Mouse (Mus musculus) intestine, embryonic 15.5 days (tissue): ENCODE data around the gene Olfr718-ps1. TPM values are rescaled to one million over a fixed set of nuclear protein-coding genes. Genes with fewer than 3 reads are reported as not detected.

ENCODE experiments used
- polyA plus RNA-seq: library from polyadenylated mRNA; unstranded; fragments of >200 nt; fragmentation: Nextera tagmentation; extraction: Ambion mirVana; gene quantifications from 2 replicates; pipeline ENCODE4 v1.2.1, GENCODE M21; 2015

Gene Olfr718-ps1
- polyA plus RNA-seq, 1 experiment from 2014 or later, result 0.03 TPM

Other genes starting within 250 kb of the Olfr718-ps1 start
- gene Actb, start 240.8 kb downstream of the Olfr718-ps1 start, polyA plus RNA-seq, result 14,579 and 17,104 TPM in 2 replicates
- gene Fscn1, start 187.2 kb downstream of the Olfr718-ps1 start, polyA plus RNA-seq, result 140 and 170 TPM in 2 replicates
- 30.6 and 34.9 TPM in 2 replicates for gene Rnf216, start 34.6 kb downstream of the Olfr718-ps1 start, polyA plus RNA-seq
- gene Rbak, start 33.2 kb upstream of the Olfr718-ps1 start, polyA plus RNA-seq, result 7.0 and 8.4 TPM in 2 replicates
- gene Spdye4b, start 33.4 kb upstream of the Olfr718-ps1 start, polyA plus RNA-seq, result not detected in 2 replicates
- gene Spdye4a, start 79.3 kb upstream of the Olfr718-ps1 start, polyA plus RNA-seq, result not detected in 2 replicates
- gene Zfp12, start 87.6 kb upstream of the Olfr718-ps1 start, polyA plus RNA-seq, result 9.8 and 10.2 TPM in 2 replicates
- 2.2 and 2.4 TPM in 2 replicates for gene Zfp316, start 122.4 kb upstream of the Olfr718-ps1 start, polyA plus RNA-seq
- 0.05 and 0.06 TPM in 2 replicates for gene Zfp853, start 146.0 kb upstream of the Olfr718-ps1 start, polyA plus RNA-seq
- 33.9 and 35.6 TPM in 2 replicates for gene E130309D02Rik, start 167.8 kb upstream of the Olfr718-ps1 start, polyA plus RNA-seq
- gene Zdhhc4, start 181.7 kb upstream of the Olfr718-ps1 start, polyA plus RNA-seq, result 63.8 and 64.9 TPM in 2 replicates
- 0.11 and 0.15 TPM in 2 replicates for gene Grid2ip, start 209.8 kb upstream of the Olfr718-ps1 start, polyA plus RNA-seq